In genomic region chr5:125425698-125426276, GRCm38 (mm10) we compare ENCODE assay signal across 22 mouse cellular contexts. TPM values are rescaled to one million over a fixed set of nuclear protein-coding genes. Genes with fewer than 3 reads are reported as not detected.
DNase-seq lines count a peak whose midpoint lies in the region; ATAC-seq lines count a peak whose summit lies in the region.
"Had no signal": no experiment of that assay in that cellular context is flagged by ENCODE, and none has a peak within 500 bp of the region (broad histone marks: within the 10 kb centered on the region; RNA-seq: fewer than 3 reads in every experiment).

No protein-coding gene starts in this region.

- WGBS in heart, embryonic 13.5 days, result 91% methylated on average over 10 of the region's 10 CpGs
- WGBS in heart, embryonic 15.5 days, result 90% methylated on average over 10 of the region's 10 CpGs
- 97% methylated on average over 10 of the region's 10 CpGs for WGBS in midbrain, embryonic 11.5 days
- 93% methylated on average over 10 of the region's 10 CpGs for WGBS in intestine, embryonic 16.5 days

- in situ Hi-C loops in ES-E14 (cut with MboI; ENCODE audit: low sequenced_read_pairs in 2 of 2, unreplicated experiment in 2 of 2), result no loop called here

- H3K9me3 ChIP-seq in heart, embryonic 13.5 days, result no peaks in the 10 kb centered on the region
- H3K9me3 ChIP-seq in ES-E14 (ENCODE audit: control insufficient read depth, insufficient read depth, low read depth, low read length), result no peaks in the 10 kb centered on the region
- no peaks in the 10 kb centered on the region for H3K9me3 ChIP-seq in heart, embryonic 15.5 days (replicated peaks)
- H3K9me3 ChIP-seq in midbrain, embryonic 11.5 days (ENCODE audit: control insufficient read depth, low read length), result no peaks in the 10 kb centered on the region
- no peaks in the 10 kb centered on the region for H3K9me3 ChIP-seq in intestine, embryonic 16.5 days (ENCODE audit: control insufficient read depth, low read length)
- H3K9me3 ChIP-seq: embryonic facial prominence, embryonic 15.5 days; forebrain, embryonic 15.5 days; hindbrain, embryonic 12.5 days; kidney, embryonic 15.5 days; limb, embryonic 13.5 days; liver, embryonic 12.5 days; midbrain, embryonic 13.5 days had no signal

- no peak for ATAC-seq in heart, embryonic 13.5 days (ENCODE audit: extremely low read depth, insufficient number of reproducible peaks, low FRiP score, low TSS enrichment)
- ATAC-seq in heart, embryonic 15.5 days (replicated peaks; ENCODE audit: insufficient number of reproducible peaks, insufficient read depth, low FRiP score, low read depth), result no peak
- no peak for ATAC-seq in midbrain, embryonic 11.5 days (ENCODE audit: low FRiP score)
- ATAC-seq in intestine, embryonic 16.5 days, result no peak
- ATAC-seq: forebrain, embryonic 15.5 days; midbrain, embryonic 13.5 days had no signal

- peak overlapping the region; percentile 67 for H3K27ac ChIP-seq in heart, embryonic 13.5 days (replicated peaks)
- H3K27ac ChIP-seq in ES-E14 (ENCODE audit: insufficient read depth, low read depth, low read length, poor library complexity, severe bottlenecking), result peak overlapping the region; percentile 15; the same call in 1 of the 2 replicates
- H3K27ac ChIP-seq in heart, embryonic 15.5 days, result peak overlapping the region; percentile 53
- H3K27ac ChIP-seq in midbrain, embryonic 11.5 days (ENCODE audit: low read depth, low read length), result no peak overlapping the region
- no peak overlapping the region for H3K27ac ChIP-seq in intestine, embryonic 16.5 days (ENCODE audit: low read length)
- H3K27ac ChIP-seq: embryonic facial prominence, embryonic 15.5 days; forebrain, embryonic 15.5 days; hindbrain, embryonic 12.5 days; kidney, embryonic 15.5 days; limb, embryonic 13.5 days; liver, embryonic 12.5 days; midbrain, embryonic 13.5 days had no signal

- no peak for DNase-seq in heart, postnatal 25 days (ENCODE audit: low spot score)
- no peak for DNase-seq in ES-E14 (ENCODE audit: low read depth, low spot score)
- DNase-seq in midbrain, embryonic 11.5 days (ENCODE audit: low spot score, missing footprints), result no peak
- DNase-seq in layer of hippocampus, adult 9-11 months, result no peak
- DNase-seq: cerebellum, adult 8-10 months; kidney, adult 11 months; kidney, postnatal 36 days; lung, adult 18-20 months; lung, postnatal 10 days; thymus, postnatal 25 days had no signal

- no peak overlapping the region for H3K4me3 ChIP-seq in heart, embryonic 13.5 days
- no peak overlapping the region for H3K4me3 ChIP-seq in ES-E14 (ENCODE audit: insufficient read depth in 1 of 2, low read depth in 1 of 2, low read length in 2 of 2, poor library complexity in 1 of 2, severe bottlenecking in 1 of 2)
- H3K4me3 ChIP-seq in heart, embryonic 15.5 days, result no peak overlapping the region
- no peak overlapping the region for H3K4me3 ChIP-seq in midbrain, embryonic 11.5 days (ENCODE audit: low read depth, low read length)
- no peak overlapping the region for H3K4me3 ChIP-seq in intestine, embryonic 16.5 days (ENCODE audit: low read length)
- H3K4me3 ChIP-seq: embryonic facial prominence, embryonic 15.5 days; forebrain, embryonic 15.5 days; hindbrain, embryonic 12.5 days; kidney, embryonic 15.5 days; limb, embryonic 13.5 days; liver, embryonic 12.5 days; midbrain, embryonic 13.5 days had no signal

- no peak overlapping the region for H3K4me2 ChIP-seq in heart, embryonic 13.5 days
- no peak overlapping the region for H3K4me2 ChIP-seq in heart, embryonic 15.5 days
- no peak overlapping the region for H3K4me2 ChIP-seq in midbrain, embryonic 11.5 days
- no peak overlapping the region for H3K4me2 ChIP-seq in intestine, embryonic 16.5 days (ENCODE audit: low read depth, low read length)
- H3K4me2 ChIP-seq: embryonic facial prominence, embryonic 15.5 days; forebrain, embryonic 15.5 days; hindbrain, embryonic 12.5 days; kidney, embryonic 15.5 days; limb, embryonic 13.5 days; liver, embryonic 12.5 days; midbrain, embryonic 13.5 days had no signal

- H3K9ac ChIP-seq in heart, embryonic 13.5 days, result no peak overlapping the region
- H3K9ac ChIP-seq in ES-E14 (ENCODE audit: insufficient read depth, low read depth, low read length, poor library complexity, severe bottlenecking), result no peak overlapping the region
- H3K9ac ChIP-seq in heart, embryonic 15.5 days, result no peak overlapping the region
- H3K9ac ChIP-seq in midbrain, embryonic 11.5 days (ENCODE audit: low read length), result no peak overlapping the region
- H3K9ac ChIP-seq in intestine, embryonic 16.5 days (ENCODE audit: low read depth, low read length), result no peak overlapping the region
- H3K9ac ChIP-seq: embryonic facial prominence, embryonic 15.5 days; forebrain, embryonic 15.5 days; hindbrain, embryonic 12.5 days; kidney, embryonic 15.5 days; limb, embryonic 13.5 days; liver, embryonic 12.5 days; midbrain, embryonic 13.5 days had no signal

- H3K36me3 ChIP-seq in heart, embryonic 13.5 days, result peaks cover 100% of the 10 kb centered on the region
- peaks cover 86% of the 10 kb centered on the region for H3K36me3 ChIP-seq in ES-E14 (ENCODE audit: control insufficient read depth, insufficient read depth, low read length, poor library complexity, severe bottlenecking)
- H3K36me3 ChIP-seq in heart, embryonic 15.5 days, result peaks cover 90% of the 10 kb centered on the region
- H3K36me3 ChIP-seq in midbrain, embryonic 11.5 days (ENCODE audit: control insufficient read depth, insufficient read depth, low read length), result peaks cover 37% of the 10 kb centered on the region
- H3K36me3 ChIP-seq in intestine, embryonic 16.5 days (ENCODE audit: control insufficient read depth, insufficient read depth, low read length), result peaks cover 56% of the 10 kb centered on the region

- H3K4me1 ChIP-seq in heart, embryonic 13.5 days, result peaks cover 9% of the 10 kb centered on the region; the same call in 1 of the 2 replicates
- peaks cover 0 to 4% of the 10 kb centered on the region in 2 experiments; a peak in 1 of 4 replicates for H3K4me1 ChIP-seq in ES-E14 (ENCODE audit: control insufficient read depth in 2 of 2, insufficient read depth in 2 of 2, low read length in 2 of 2, poor library complexity in 1 of 2)
- H3K4me1 ChIP-seq in heart, embryonic 15.5 days (replicated peaks), result 0 out of 2 replicates have a peak, but pooled peaks cover 7% of the 10 kb centered on the region
- H3K4me1 ChIP-seq in midbrain, embryonic 11.5 days (ENCODE audit: control insufficient read depth, insufficient read depth, low read length), result no peaks in the 10 kb centered on the region
- H3K4me1 ChIP-seq in intestine, embryonic 16.5 days (ENCODE audit: control insufficient read depth, insufficient read depth, low read length), result no peaks in the 10 kb centered on the region
- H3K4me1 ChIP-seq: embryonic facial prominence, embryonic 15.5 days; forebrain, embryonic 15.5 days; hindbrain, embryonic 12.5 days; kidney, embryonic 15.5 days; limb, embryonic 13.5 days; liver, embryonic 12.5 days; midbrain, embryonic 13.5 days had no signal

- intact Hi-C loops in heart, postnatal 25 days (cut with DNase I), result no loop called here

- no peaks in the 10 kb centered on the region for H3K27me3 ChIP-seq in heart, embryonic 13.5 days (replicated peaks)
- no peaks in the 10 kb centered on the region for H3K27me3 ChIP-seq in heart, embryonic 15.5 days
- H3K27me3 ChIP-seq in midbrain, embryonic 11.5 days (ENCODE audit: control insufficient read depth, insufficient read depth, low read length), result no peaks in the 10 kb centered on the region
- H3K27me3 ChIP-seq in intestine, embryonic 16.5 days (replicated peaks; ENCODE audit: control insufficient read depth, insufficient read depth, low read length), result no peaks in the 10 kb centered on the region
- H3K27me3 ChIP-seq: embryonic facial prominence, embryonic 15.5 days; forebrain, embryonic 15.5 days; hindbrain, embryonic 12.5 days; kidney, embryonic 15.5 days; limb, embryonic 13.5 days; liver, embryonic 12.5 days; midbrain, embryonic 13.5 days had no signal

RNA-seq across cellular contexts. Expression of gene Dhx37, which starts 8.1 kb away (rescaled TPM):
- polyA plus RNA-seq in heart, embryonic 13.5 days (2015; fragmentation: Nextera tagmentation; extraction: Ambion mirVana), result 8.5 and 9.8 TPM in 2 replicates
- total RNA-seq in heart, postnatal 25 days (2021), result 10 to 100 TPM; 10.2 to 10.6 TPM
- 24.7 and 26.3 TPM in 2 replicates for total RNA-seq in ES-E14 (2012; rRNA removed)
- 7.0 and 10.4 TPM in 2 replicates for polyA plus RNA-seq in heart, embryonic 15.5 days (2015; fragmentation: Nextera tagmentation; extraction: Ambion mirVana)
- 9.2 and 9.9 TPM in 2 replicates for polyA plus RNA-seq in midbrain, embryonic 11.5 days (2014; fragmentation: Nextera tagmentation; extraction: Ambion mirVana)
- polyA plus RNA-seq in intestine, embryonic 16.5 days (2015; fragmentation: Nextera tagmentation; extraction: Ambion mirVana), result 8.3 and 10.2 TPM in 2 replicates

RNA-seq across cellular contexts. Expression of gene Bri3bp, which starts 15.6 kb away (rescaled TPM):
- polyA plus RNA-seq in heart, embryonic 13.5 days (2015; fragmentation: Nextera tagmentation; extraction: Ambion mirVana), result 35.8 and 42.0 TPM in 2 replicates
- total RNA-seq in heart, postnatal 25 days (2021), result 10 to 100 TPM; 49.0 to 57.6 TPM
- 52.7 and 80.5 TPM in 2 replicates for total RNA-seq in ES-E14 (2012; rRNA removed)
- 36.5 and 40.7 TPM in 2 replicates for polyA plus RNA-seq in heart, embryonic 15.5 days (2015; fragmentation: Nextera tagmentation; extraction: Ambion mirVana)
- polyA plus RNA-seq in midbrain, embryonic 11.5 days (2014; fragmentation: Nextera tagmentation; extraction: Ambion mirVana), result 28.4 and 29.4 TPM in 2 replicates
- 58.2 and 58.3 TPM in 2 replicates for polyA plus RNA-seq in intestine, embryonic 16.5 days (2015; fragmentation: Nextera tagmentation; extraction: Ambion mirVana)

RNA-seq across cellular contexts. Expression of gene Ubc, which starts 35.8 kb away (rescaled TPM):
- polyA plus RNA-seq in heart, embryonic 13.5 days (2015; fragmentation: Nextera tagmentation; extraction: Ambion mirVana), result 819 and 833 TPM in 2 replicates
- total RNA-seq in heart, postnatal 25 days (2021), result 1,000 to 10,000 TPM in 1 of 2 experiments, 100 to 1,000 TPM in 1; 907 to 1,197 TPM
- total RNA-seq in ES-E14 (2012; rRNA removed), result 1,120 and 1,195 TPM in 2 replicates
- polyA plus RNA-seq in heart, embryonic 15.5 days (2015; fragmentation: Nextera tagmentation; extraction: Ambion mirVana), result 782 and 963 TPM in 2 replicates
- polyA plus RNA-seq in midbrain, embryonic 11.5 days (2014; fragmentation: Nextera tagmentation; extraction: Ambion mirVana), result 1,030 and 1,101 TPM in 2 replicates
- 897 and 920 TPM in 2 replicates for polyA plus RNA-seq in intestine, embryonic 16.5 days (2015; fragmentation: Nextera tagmentation; extraction: Ambion mirVana)

RNA-seq across cellular contexts. Expression of gene Gm10382, which starts 36.7 kb away (rescaled TPM):
- 0.68 and 0.70 TPM in 2 replicates for polyA plus RNA-seq in heart, embryonic 13.5 days (2015; fragmentation: Nextera tagmentation; extraction: Ambion mirVana)
- under 1 TPM in 1 of 2 experiments, not detected in 1; 0.22 TPM for total RNA-seq in heart, postnatal 25 days (2021)
- 0.98 and 1.6 TPM in 2 replicates for total RNA-seq in ES-E14 (2012; rRNA removed)
- 0.30 and 0.48 TPM in 2 replicates for polyA plus RNA-seq in heart, embryonic 15.5 days (2015; fragmentation: Nextera tagmentation; extraction: Ambion mirVana)
- 0.12 and 0.29 TPM in 2 replicates for polyA plus RNA-seq in midbrain, embryonic 11.5 days (2014; fragmentation: Nextera tagmentation; extraction: Ambion mirVana)
- 0.18 and 0.24 TPM in 2 replicates for polyA plus RNA-seq in intestine, embryonic 16.5 days (2015; fragmentation: Nextera tagmentation; extraction: Ambion mirVana)
- total RNA-seq: monocyte, adult 5-6 weeks had no signal
- polyA plus RNA-seq: neural tube, embryonic 11.5 days had no signal

RNA-seq across cellular contexts. Expression of gene Aacs, which starts 49.8 kb away (rescaled TPM):
- 13.0 and 15.3 TPM in 2 replicates for polyA plus RNA-seq in heart, embryonic 13.5 days (2015; fragmentation: Nextera tagmentation; extraction: Ambion mirVana)
- 1 to 10 TPM; 3.0 to 4.1 TPM for total RNA-seq in heart, postnatal 25 days (2021)
- 16.5 and 20.6 TPM in 2 replicates for total RNA-seq in ES-E14 (2012; rRNA removed)
- polyA plus RNA-seq in heart, embryonic 15.5 days (2015; fragmentation: Nextera tagmentation; extraction: Ambion mirVana), result 9.8 and 18.4 TPM in 2 replicates
- 45.6 and 53.2 TPM in 2 replicates for polyA plus RNA-seq in midbrain, embryonic 11.5 days (2014; fragmentation: Nextera tagmentation; extraction: Ambion mirVana)
- 81.3 and 83.5 TPM in 2 replicates for polyA plus RNA-seq in intestine, embryonic 16.5 days (2015; fragmentation: Nextera tagmentation; extraction: Ambion mirVana)

Comparison
In these comparisons a context has a peak if more than half of its experiments do, and no peak if none do; other contexts are left out.
1. H3K27ac ChIP-seq: peak in heart, embryonic 13.5 days (single experiment), ES-E14 (single experiment) and heart, embryonic 15.5 days (single experiment); none in midbrain, embryonic 11.5 days (single experiment) and intestine, embryonic 16.5 days (single experiment).